Mouse (Mus musculus): ENCODE results near the gene Fahd1.
A peak's percentile ranks its signal among the peaks of the same experiment; 100 is the strongest.

Gene Fahd1

GRCm38 (mm10) chr17:24850065-24850772 is at the start of gene Fahd1:
Gene Fahd1, minus strand, starts transcription at chr17:24850364.
- DNase-seq, result peak; percentile 90 to 96

GRCm38 (mm10) chr17:24899153-24899552 is 49.0 kb upstream of the Fahd1 start:
- no peak for DNase-seq

DNA sequence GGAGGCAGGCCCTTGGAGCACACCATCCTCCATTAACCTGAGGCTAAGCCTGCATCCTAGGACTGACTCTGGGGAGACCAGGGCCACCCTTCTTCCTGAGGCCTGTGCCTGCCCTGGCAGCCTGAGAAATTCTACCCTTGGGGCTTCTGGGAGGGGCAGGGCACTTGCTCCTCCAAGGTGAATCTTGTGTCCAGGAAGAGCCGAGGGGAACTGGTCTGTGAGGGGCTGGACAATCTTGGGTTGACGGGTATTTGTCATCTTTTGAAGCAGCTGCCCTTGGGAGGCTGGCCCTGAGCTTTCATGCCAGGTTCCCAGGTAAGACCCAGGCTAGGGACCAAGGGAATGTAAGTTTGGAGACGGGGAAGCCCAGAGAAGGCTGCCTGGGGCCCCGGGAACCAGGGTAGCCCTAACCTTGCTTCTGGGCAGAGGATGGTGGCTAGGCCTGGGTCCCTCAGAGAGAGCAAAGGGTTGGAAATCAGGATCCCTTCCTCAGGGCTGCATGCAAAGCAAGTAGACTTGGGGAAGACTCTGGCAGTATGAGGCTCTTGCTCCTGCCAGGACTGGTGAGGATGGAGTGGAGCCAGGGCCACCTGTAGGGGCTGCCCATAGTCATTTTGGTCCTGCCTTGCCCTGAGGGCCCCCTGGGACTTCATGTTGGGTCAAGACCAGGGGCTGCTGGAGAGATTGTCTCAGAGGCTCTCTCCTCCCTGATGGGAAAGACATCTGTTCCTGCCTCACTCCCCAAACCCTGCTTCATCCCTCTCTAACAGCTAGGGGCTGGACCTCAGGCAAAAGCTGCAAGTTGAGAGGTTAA is 48.1 kb upstream of the Fahd1 start:
- no peak for DNase-seq

- DNase-seq, result no peak
Observed at GRCm38 (mm10) chr17:24897600-24897999, 47.4 kb upstream of the Fahd1 start.

GRCm38 (mm10) chr17:24896993-24897269 is 46.8 kb upstream of the Fahd1 start:
- DNase-seq, result no peak

DNA sequence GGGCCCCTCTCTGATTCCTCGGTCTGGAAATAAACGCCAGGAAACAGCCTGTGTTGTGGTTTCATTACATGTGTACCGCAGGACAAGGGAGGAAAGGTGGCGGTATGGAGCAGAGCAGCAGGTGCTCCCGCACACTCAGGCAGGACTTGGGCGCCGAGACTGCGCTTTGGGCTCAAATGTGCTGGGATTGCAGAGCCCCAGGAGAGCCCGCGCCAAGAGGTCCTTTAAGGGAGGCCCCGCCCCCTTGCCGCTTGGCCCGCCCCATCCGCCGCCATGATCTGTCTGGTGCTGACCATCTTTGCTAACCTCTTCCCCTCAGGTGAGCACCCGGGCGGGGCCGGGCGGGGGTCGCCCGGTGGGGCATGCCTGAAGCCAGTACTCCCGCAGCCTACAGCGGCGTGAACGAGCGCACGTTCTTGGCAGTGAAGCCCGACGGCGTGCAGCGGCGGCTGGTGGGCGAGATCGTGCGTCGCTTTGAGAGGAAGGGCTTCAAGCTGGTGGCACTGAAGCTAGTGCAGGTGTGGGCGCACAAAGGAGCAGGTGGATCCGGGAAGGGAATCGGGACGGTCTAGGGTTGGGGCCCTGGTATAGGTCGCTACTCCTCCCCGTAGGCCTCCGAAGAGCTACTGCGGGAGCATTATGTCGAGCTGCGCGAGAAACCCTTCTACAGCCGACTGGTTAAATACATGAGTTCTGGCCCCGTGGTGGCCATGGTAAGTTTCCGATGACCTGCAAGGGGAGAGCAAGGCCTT is 46.3 kb upstream of the Fahd1 start, which contains the start of gene Nme3:
Nme3 (plus strand) TSS at position 260 of the 752 bp plus-strand sequence.
- DNase-seq, result peak; percentile 76 to 77

DNA sequence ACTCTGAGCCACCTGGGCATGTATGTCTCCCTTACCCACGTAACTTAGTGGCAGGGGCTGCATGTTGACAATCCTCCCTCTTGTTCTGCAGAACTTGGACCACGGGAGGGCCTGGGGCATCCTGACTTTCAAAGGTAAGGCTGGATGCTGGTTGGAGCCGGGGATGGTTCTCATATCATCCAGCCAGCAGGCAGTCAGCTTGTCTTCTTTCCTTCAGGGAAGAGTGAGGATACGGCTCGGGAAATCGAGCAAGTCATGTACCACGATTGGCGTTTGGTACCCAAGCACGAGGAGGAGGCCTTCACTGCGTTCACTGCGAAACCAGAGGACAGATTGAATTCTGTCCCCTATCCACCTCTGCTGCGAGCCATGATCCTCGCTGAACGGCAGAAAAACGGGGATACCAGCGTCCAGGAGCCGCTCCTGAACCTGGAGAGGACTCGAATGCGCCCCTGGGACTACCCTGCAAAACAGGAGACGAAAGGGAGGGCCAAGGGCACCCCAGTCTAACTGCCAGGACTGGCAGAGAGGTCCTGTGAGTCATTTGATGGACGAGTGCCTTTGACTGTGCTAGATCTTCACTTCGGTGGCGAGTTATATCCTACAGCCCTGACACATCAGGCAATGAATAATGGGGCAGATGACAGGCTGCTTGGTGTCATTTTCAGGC is 45.5 kb upstream of the Fahd1 start:
- peak in 1 of 2 experiments; percentile 24 for DNase-seq

- peak; percentile 72 to 74 for DNase-seq
Observed at GRCm38 (mm10) chr17:24894995-24895547, 44.9 kb upstream of the Fahd1 start, which contains the start of the genes Eme2 and Mrps34. Gene Eme2, minus strand, starts transcription at chr17:24895087. Gene Mrps34, plus strand, starts transcription at chr17:24895116.

GRCm38 (mm10) chr17:24894061-24894994 is 44.2 kb upstream of the Fahd1 start:
- no peak for DNase-seq

- DNase-seq, result no peak
Observed at GRCm38 (mm10) chr17:24893276-24893675, 43.1 kb upstream of the Fahd1 start.

DNA sequence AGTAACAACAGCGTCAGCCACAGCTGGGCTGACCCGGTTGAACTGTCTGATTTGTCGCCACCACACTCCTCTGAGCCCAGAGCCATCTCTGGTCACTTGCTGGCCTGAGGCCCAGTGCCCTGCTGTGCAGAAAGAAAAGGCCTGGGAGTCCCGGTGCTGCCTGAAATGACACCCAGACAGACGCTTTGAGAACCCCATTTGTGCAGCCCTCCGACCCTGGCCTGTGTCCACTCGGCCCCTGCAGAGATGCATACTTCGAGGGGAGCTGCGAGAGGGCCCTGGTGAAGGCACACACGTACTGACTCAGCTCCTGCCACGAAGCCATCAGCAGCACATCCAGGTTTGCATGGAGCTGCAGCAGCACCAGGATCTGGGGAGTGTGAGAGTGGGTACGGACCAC is 42.6 kb upstream of the Fahd1 start:
- no peak for DNase-seq

DNA sequence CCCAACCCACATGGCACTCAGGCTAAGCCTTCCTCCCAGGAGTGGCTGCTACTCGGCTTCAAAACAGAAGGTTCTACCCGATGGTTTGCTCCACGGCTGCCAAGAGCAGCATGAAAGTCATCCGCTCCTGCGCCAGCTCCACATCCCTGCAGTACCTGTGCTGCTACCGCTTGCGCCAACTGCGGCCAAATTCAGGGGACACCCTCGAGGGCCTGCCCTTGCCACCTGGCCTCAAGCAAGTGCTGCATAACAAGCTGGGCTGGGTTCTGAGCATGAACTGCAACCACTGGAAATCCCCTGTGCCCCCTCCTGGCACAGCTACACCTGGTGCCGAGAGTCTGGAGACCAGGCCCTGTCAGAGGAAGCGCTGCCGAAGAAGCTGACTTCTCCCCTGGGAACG is 41.2 kb upstream of the Fahd1 start:
- no peak for DNase-seq

GRCm38 (mm10) chr17:24890151-24891092 is 40.3 kb upstream of the Fahd1 start:
- DNase-seq, result no peak

DNA sequence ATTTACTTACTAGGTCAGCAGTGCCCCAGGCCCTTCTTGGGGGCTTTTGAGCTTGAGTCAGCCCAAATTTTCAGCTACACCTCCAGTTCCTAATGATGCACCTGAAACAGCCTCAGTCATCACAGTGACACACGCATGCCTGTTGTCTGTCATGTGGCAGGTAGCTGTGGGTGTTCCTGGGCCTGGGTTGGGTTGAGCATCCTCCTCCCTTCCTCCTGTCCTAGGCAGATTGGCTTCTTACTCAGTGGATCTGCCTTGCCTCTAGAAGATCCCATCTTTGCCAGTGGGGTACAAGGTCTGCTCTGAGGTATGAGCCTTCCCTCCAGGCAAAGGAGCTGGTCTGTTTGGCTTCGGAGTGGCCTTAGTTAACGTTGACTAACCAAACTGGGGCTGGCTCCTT is 38.7 kb upstream of the Fahd1 start:
- no peak for DNase-seq

DNA sequence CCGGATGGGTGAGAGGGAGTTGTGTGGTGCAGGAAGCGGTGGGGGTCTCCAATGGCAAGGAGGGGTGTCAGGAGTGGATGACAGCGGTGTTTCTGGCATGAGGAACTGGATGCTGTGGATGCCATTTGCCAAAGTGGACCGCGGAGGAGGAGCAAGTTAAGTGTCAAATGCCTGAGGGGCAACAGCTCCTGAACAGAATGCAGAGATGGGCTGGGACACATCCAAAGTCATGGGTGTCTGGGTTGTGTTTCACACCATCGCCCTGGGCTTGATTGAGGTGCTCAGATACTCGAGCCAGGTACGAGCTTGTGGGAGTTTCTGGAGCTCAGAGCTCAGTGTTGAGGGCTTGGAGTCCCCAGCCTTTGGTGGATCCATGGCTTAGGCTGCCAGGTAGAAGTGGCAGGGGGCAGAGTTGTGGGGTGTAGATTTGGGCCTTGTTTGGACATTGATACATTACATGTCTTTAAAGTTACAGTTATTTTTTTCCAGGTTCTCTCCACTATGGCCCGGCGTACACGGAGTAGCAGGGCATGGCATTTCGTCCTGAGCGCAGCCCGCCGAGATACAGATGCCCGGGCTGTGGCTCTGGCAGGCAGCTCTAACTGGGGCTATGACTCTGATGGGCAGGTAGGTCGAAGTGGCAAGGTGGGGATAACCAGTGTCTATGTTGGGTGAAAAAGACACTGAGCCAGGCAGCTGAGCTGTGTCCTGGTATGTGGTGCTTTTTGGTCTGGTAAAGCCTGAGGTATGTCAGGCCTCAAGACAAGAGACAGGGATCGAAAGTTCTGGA is 37.3 kb upstream of the Fahd1 start:
- no peak for DNase-seq

DNA sequence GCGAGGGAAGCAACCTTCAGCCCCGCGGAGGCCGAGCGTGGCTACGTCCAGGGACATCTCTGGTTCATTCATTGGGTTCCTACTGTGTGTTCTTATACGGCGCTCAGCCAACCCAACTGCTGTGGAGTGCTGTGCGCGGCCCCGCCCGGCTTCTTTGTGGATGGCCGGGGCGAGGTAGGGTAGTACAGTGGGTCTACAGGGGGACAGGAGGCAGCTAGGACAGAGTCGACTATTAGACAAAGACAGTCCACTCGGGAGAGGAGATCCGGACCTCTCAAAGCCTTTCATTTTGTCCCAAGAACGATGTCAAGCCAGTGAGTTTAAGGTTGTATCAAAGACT is 36.7 kb upstream of the Fahd1 start:
- no peak for DNase-seq

DNA sequence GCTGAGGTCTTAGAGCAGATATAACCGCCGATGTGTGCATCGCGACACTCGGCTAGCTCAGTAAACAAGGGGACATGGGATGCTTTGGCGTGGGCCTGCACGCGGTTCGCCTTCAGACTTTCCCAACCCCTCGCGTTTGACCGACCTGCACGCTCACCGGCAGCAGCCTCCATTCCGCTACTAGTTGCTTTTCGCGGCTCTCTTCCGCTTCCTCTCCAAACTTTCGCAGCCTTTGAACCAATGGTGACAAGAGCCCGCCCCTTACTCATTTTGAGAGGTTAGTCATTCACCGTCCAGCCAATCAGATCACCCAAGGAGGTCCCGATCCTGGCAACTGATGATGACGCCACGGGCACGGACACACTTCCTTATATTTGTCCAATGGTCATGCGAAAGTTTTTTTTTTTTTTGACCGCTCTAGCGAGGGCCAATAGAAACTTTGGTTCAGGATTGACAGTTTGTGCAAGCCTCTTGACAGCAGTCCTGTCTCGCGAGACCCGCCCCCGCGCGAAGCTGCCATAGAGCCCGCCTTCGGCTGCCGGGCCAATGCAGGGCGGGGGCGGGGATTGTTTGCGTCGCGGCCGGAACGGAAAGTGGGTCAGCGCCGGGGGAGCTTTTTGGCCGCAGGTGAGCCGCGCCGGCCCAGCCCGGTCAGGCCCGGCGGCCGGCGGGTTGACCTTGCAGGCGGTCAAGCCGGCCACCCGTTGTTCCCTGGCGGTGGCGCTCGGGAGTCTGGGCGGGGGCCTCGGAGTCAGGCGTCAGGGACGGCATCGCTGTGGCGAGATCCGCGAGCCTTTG is 36.2 kb upstream of the Fahd1 start, which contains the start of the genes Nubp2 and Spsb3:
Nubp2 (minus strand) TSS at position 216 of the 798 bp plus-strand sequence.
Spsb3 (plus strand) TSS at position 510 of the 798 bp plus-strand sequence.
- peak; percentile 95 to 97 for DNase-seq

Data from thymus, postnatal 36 days (tissue).